Mouse (Mus musculus): Measurements from ENCODE around the gene Strn3.
"Not testable (repeated sequence)": the region's sequence is repeated elsewhere in the genome, so short reads cannot be mapped to it uniquely, and the experiment has no call there.

Gene Strn3

DNA sequence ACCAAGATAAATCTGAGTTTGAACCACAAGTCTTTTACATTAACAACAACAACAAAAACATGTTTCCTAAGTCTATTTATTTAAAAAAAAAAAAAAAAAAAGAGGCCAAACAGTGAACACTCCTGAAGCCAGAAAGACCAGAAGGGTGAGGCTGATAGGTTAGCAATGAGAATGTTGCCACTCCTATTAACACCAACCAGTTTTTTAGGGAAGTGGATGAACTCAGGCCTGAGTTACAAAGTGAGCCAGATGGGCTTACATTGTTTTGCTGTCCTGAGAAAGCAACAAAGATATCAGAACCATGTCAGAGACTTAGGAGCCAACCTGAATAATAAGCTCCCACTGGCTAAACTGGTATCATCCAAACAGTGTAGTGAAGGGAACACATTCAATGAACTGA is 71.1 kb downstream of the Strn3 start:
- no peak for DNase-seq (ENCODE audit: low read depth, low spot score)

DNA sequence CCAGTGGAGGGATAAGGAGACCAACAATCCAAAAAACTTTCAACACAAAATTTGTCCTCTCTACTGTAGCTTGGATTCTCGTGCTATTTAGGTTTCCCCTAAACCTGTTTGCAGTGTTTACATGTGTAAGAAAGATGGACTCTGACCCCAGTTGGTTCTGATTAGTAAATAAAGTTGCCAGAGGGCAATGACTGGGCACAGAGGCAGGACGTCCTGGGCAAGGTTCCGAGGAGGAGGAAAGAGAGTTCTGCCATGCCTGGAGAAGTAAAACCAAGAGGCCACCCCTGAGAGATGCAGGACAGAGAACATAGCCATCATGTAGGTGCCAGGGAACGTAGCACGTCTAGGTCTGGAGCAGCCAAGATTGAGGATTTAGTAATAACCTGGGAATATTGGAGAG is 79.3 kb downstream of the Strn3 start:
- no peak for DNase-seq (ENCODE audit: low read depth, low spot score)

GRCm38 (mm10) chr12:51606138-51606537 is 85.6 kb downstream of the Strn3 start:
- DNase-seq (ENCODE audit: low read depth, low spot score), result no peak

- no peak for DNase-seq (ENCODE audit: low read depth, low spot score)
These were observed 88.4 kb downstream of the Strn3 start for GRCm38 (mm10) chr12:51603306-51603705.

DNA sequence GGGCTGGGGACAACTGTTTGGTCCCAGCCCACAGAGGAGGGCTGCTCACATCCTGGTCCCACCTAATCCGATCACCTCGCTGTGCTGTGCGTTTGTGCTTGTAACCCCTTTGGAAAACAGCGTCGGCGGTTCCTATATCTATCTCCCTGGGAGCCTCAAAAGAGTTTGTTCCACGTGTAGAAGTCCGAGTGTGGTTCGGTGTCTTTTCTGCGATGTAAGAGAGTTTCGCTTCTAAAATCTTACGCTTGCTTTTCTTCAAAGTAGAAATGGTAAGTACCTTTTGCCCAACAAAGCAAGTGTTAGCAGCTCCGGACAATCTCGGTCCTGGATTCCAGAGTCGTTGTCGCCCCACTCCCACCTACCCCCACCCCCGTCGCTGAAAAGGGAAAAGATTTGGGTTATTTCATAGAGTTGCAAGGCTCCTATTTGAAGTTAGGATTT is 97.6 kb downstream of the Strn3 start:
- DNase-seq (ENCODE audit: low read depth, low spot score), result peak; percentile 33

DNA sequence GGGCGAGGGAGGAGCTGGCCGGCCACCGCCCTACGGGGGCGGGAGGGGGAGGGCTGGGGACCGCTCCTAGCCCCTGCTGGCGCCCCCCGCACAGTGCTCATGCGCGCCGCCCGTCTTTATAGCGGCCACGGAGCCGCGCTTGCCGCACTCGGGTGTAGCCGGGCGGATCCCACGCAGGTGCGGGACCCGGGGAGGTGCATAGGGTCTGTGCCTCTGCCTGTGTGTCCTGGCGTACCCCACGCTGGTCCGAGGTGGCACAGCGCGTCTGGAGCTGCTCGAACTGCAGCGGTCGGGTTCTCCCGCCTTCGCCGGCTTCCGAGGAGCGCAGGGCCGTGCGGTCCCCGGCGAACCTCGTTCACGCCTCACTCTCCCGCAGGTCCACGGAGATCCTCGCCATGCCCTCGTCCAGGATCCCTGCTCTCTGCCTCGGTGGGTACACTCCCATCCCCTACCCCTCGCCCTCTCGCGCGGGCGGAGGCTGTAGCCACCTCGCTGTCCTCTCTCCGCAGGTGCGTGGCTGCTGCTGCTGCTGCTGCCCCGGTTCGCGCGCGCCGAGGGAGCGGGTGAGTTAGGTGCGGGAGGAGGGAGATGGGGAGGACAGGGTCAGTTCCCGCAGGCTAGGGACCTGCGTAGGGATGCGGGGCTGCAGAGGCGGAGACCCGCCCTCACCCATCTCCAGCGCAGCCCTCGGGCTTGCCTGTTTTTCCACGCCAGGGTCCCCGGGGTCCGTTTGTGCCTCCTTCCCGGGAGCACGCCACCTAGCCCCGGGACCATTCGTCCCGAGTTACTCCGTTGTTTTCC is 98.3 kb downstream of the Strn3 start, which contains the start of gene Coch:
TSS of gene Coch (plus strand) at position 113 of the 801 bp plus-strand sequence.
- DNase-seq (ENCODE audit: low read depth, low spot score), result peak; percentile 9

DNA sequence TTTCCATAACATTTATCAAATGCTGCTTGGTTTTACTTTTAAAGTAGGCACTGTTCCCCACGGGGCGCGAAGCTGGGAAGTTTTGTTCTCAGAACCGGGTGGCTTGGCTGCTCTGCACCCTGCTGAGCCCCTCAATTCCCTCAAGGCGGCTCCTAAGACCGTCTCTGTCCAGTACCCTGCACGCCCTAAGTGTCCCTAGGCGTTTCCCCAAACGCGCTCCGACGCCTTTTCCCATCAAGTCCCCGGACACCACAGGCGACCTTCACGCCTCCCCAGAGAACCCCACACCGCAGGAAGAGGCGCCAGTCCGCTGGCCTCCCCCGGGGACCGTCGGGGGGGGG is 98.8 kb downstream of the Strn3 start:
- DNase-seq (ENCODE audit: low read depth, low spot score), result peak; percentile 40

GRCm38 (mm10) chr12:51591921-51592320 is 99.8 kb downstream of the Strn3 start:
- DNase-seq (ENCODE audit: low read depth, low spot score), result no peak

DNA sequence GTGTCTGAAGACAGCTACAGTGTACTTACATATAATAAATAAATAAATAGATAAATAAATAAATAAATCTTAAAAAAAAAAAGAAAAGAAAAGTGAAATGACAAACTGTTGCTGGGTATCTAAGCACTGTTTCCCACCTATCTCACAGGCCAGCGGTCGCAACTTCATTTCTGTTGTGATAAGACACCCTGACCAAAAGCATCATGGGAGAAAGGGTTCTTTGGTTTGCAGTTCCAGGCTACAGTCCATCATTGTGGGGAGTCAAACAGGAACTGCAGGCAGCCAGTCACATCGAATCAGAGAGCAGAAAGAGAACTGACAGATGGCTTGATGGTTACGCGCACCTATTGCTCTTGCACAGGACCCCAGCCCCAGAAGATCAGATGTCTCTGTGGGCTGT is 102.4 kb downstream of the Strn3 start:
- DNase-seq (ENCODE audit: low read depth, low spot score), result no peak

DNA sequence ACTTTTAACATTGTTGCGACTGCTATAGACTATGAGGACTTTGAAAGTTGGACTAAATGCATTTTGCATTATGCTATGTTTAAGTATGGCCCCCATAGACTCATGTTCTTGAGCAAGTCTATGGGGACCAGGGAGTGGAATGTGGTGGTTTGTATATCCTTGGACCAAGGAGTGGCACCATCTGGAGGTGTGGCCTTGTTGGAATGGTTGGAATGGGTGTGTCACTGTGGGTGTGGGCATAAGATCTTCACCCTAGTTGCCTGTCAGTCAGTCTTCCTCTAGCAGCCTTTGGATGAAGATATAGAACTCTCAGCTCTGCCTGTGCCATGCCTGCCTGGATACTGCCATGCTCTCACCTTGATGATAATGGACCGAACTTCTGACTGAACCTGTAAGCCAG is 113.9 kb downstream of the Strn3 start:
- not testable (repeated sequence) for DNase-seq (ENCODE audit: low read depth, low spot score)

GRCm38 (mm10) chr12:51572651-51573050 is 119.0 kb downstream of the Strn3 start:
- no peak for DNase-seq (ENCODE audit: low read depth, low spot score)

GRCm38 (mm10) chr12:51569944-51570343 is 121.8 kb downstream of the Strn3 start:
- peak; percentile 63 for DNase-seq (ENCODE audit: low read depth, low spot score)

- DNase-seq (ENCODE audit: low read depth, low spot score), result no peak
These were observed 122.2 kb downstream of the Strn3 start for GRCm38 (mm10) chr12:51569472-51569871.

- DNase-seq (ENCODE audit: low read depth, low spot score), result no peak
These were observed 124.5 kb downstream of the Strn3 start for GRCm38 (mm10) chr12:51567225-51567624.

DNA sequence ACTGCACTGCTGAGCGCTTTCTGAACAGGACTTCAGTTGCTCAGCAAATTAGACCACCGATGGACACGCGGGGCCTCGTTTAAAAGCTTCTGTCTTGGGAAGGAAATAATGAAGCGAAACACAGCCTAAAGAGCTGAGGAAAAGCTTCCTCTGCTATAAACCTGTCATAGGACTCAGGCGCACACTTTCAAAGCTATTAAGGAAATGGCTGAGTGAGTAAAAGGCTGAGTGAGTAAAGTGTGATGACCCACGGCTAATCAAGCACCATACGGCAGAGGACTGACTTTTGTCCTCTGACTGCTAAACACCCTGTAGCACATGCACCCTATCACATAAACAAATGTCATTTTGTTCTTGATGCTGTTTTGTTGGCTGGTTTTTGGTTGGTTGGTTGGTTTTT is 130.3 kb downstream of the Strn3 start:
- DNase-seq (ENCODE audit: low read depth, low spot score), result no peak

All from ES-CJ7 (cell line).